Mouse (Mus musculus) right cerebral cortex, postnatal 14 days (tissue): ENCODE results near the gene Mug1.
"Not testable (repeated sequence)": the region's sequence is repeated elsewhere in the genome, so short reads cannot be mapped to it uniquely, and the experiment has no call there.

Experiments used
- DNase-seq: peaks from one replicate; pipeline ENCODE4 v3.0.0; 2022

Mug1 gene

DNA sequence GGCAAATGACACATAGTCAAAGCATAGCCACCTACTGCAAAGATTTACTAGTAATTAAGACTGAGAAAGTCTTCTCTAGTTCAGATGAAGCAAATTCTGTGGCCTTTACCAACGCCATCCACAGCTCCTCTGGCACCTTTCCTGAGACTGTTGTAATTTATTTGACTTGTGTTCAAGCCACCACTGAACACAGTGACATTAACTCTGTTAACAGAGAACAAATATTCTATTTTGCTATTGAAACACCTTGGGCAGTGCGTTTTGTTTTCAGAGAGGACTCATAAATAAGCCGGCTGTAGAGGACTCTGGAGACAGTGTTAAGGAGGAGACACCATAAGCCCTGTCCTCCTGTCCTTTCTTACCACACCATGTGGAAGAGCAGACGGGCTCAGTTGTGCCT, at the start of gene Mug1:
Gene Mug1 (plus strand): TSS at position 271 of the 400 bp plus-strand sequence.
- not testable (repeated sequence) for DNase-seq

- DNase-seq, result no peak
Measured at GRCm38 (mm10) chr6:121828034-121828433, 10.3 kb upstream of the Mug1 start.

GRCm38 (mm10) chr6:121836361-121836760, 2.0 kb upstream of the Mug1 start:
- no peak for DNase-seq

GRCm38 (mm10) chr6:121848378-121848777, 10.0 kb downstream of the Mug1 start:
- DNase-seq, result no peak
